Mouse (Mus musculus) cerebellum, adult 2 months (tissue): ENCODE measurements around the gene Camkmt.

Experiments
- CTCF ChIP-seq: fragments of 200-500 bp; IDR thresholded peaks from 2 replicates; pipeline ENCODE4 v1.5.1; 2011; ENCODE audit warnings: low read depth, mild to moderate bottlenecking, control low read depth, low read length, moderate library complexity, borderline replicate concordance; ENCODE audit not compliant: insufficient read depth
- POLR2A ChIP-seq: fragments of 200-500 bp; IDR thresholded peaks from 2 replicates; pipeline ENCODE4 v1.6.1; 2011; ENCODE audit warnings: low read length, control low read depth, borderline replicate concordance; ENCODE audit not compliant: insufficient read depth

GRCm38 (mm10) chr17:85485065-85485945, 395.0 kb downstream of the Camkmt start:
- TF ChIP-seq CTCF, result no peak
- TF ChIP-seq POLR2A, result no peak
